Mouse (Mus musculus) thymus, postnatal 0 days (tissue): ENCODE data around the gene Scel. TPM values are rescaled to one million over a fixed set of nuclear protein-coding genes. Genes with fewer than 3 reads are reported as not detected.

Experiments used
- DNase-seq: peaks from one replicate; pipeline ENCODE4 v3.0.0-alpha.2; 2015; ENCODE audit warnings: low spot score
- polyA plus RNA-seq: library from polyadenylated mRNA; unstranded; fragments of >200 nt; fragmentation: Nextera tagmentation; extraction: Ambion mirVana; gene quantifications from 2 replicates; pipeline ENCODE4 v1.2.1, GENCODE M21; 2015

The Scel gene
- polyA plus RNA-seq, 1 experiment from 2014 or later: 0.60 TPM

GRCm38 (mm10) chr14:103509544-103509943 is 3.6 kb upstream of the Scel start:
- DNase-seq: no peak

GRCm38 (mm10) chr14:103513473-103513811 is 300 bp downstream of the Scel start:
- no peak for DNase-seq

DNA sequence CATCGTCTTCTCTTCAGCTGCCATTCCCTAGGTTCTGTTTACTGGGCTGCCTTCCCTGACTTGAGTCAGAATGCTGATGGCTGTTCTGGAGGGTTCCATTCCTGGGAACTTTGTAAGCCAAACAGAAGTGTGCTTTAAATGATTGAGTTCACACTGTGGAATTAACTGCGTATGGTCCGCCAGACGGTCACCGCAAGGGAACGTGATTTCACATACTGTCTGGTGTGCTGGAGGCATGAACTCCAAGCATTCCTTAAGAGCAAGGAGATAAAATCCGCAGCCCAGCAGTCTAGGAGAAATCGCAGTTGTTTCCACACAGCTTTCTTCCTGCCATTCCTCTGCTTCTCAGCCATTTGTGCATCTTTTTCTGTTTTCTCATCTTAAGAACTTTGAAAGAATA is 2.3 kb downstream of the Scel start:
- no peak for DNase-seq

- DNase-seq: no peak
These were observed 13.1 kb downstream of the Scel start for GRCm38 (mm10) chr14:103526286-103526685.

DNA sequence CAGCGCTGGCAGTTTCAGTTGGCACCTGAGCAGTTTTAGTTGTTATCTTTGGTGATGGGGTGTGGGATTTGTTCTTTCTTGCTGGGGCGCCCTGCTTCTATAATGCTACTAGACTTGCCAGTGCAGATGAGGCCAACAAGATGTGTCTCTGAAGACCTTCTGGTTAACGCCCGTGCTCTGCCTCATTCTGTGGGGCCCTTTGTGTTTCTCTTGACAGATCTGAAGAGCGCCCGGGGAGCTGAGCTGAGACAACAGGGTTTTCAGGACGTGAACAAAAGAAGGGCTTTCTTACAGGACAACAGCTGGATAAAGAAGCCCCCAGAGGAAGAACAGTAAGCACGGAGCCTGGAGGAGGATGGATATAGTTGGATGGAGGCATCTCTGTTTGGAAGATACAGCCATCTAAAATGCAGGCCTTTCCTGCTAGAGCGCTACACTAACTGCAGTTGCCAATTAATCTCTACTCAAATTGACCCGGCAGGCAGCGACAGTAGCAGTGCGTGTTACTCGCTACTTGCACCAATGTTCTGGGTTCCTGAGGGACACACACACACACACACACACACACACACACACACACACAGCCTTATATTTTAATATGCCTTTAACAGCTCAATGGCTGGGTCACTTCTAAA is 16.7 kb downstream of the Scel start:
- DNase-seq: no peak

- no peak for DNase-seq
These were observed 18.7 kb downstream of the Scel start for GRCm38 (mm10) chr14:103531722-103532341.

- DNase-seq: no peak
These were observed 22.4 kb downstream of the Scel start for GRCm38 (mm10) chr14:103535511-103536024.

DNA sequence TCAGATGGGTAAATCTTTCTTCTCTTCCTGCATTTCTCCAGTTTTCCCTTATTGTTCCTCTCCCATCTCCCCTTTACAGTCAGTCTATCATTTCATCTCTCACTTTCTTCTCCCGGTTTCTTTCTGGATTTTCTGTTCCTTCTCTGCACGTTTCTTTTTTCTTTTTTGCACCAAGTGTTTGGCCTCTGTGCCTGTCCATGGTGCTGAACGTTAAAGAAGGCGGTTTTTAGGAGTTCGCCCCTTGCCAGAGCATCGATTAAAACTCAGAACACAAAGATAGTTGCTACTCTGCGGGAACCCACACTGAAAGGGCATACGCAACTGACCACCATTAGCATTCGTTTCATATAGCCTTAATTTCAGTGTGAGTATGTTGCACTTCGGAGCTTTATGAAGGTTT is 23.2 kb downstream of the Scel start:
- no peak for DNase-seq

GRCm38 (mm10) chr14:103537355-103538056 is 24.4 kb downstream of the Scel start:
- DNase-seq: peak; percentile 51

- peak; percentile 14 for DNase-seq
These were observed 26.7 kb downstream of the Scel start for GRCm38 (mm10) chr14:103539796-103540195.

GRCm38 (mm10) chr14:103541679-103542078 is 28.5 kb downstream of the Scel start:
- no peak for DNase-seq

DNA sequence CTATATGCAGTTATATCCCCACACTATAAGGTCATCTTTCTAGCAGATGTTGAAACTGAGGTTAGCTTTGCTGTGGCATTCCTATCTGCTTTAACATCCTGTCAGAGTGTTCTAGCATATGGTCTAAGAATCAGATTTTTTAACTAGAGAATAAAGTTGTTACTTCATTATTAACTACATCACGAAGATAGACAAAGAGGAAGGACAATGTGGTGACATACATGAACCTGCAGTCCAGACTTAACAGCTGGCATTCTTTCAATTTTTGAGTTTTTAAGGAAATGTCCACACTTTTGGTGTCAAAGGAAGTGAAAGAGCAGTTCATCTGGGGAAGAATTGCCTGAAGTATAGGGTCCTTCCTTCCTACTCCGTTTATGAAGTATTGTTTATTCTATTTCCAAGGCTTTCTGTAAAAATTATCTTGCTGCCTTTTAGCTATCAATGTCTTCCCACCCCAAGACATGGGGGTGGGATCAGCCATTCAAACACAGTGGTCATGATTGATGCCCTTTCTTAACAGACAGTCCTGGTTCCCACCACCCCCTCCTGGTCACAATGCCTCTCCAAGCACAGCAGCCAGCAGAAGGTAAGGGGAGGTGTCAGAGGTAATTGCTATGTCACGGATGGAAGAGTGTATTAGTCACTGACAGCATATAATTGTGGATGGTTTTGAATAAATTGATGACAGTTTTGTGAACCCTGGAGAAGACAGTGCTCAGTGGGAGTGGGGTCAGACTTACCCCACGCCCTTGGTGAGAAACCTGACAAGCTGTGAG is 30.4 kb downstream of the Scel start:
- DNase-seq: no peak

DNA sequence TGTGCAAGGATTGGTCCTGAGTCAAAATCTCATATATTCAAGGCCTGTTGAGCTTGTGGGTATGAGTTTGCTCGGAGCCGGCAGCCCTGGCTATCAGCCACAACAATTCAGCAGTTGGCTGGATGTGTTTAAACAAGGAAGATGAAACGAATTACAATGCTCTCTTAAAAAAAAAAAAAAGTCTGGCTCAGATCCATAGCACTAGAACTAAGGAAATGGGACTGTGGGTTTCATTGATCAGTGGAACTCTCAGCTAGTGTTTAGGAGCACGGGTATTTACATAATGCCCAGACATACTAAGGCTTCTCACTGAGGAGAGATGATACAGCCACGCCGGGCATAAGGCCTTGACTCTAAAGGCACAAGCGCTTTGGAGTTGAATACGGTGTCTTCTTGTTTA is 32.6 kb downstream of the Scel start:
- DNase-seq: no peak

- DNase-seq: no peak
These were observed 33.1 kb downstream of the Scel start for GRCm38 (mm10) chr14:103546246-103546645.

GRCm38 (mm10) chr14:103548220-103548619 is 35.1 kb downstream of the Scel start:
- DNase-seq: no peak

GRCm38 (mm10) chr14:103550480-103550879 is 37.3 kb downstream of the Scel start:
- DNase-seq: peak; percentile 75

DNA sequence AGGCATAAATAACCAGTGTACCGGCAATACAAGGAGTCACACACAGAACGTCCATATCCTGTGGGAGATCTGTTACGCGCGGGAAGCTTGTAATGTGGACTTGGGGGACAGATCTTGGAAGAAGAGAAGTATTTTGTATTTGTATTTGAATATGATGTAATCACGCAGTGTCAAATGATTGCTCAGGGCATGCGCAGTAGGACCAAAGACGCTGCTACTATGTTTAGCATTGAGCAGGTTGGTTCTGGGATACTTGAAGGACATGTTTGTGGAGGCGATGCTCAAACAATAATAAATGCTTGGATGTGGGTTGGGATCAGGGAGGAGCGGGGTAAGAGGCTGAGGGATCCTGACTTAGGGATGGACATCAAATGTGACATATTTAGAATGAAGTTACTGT is 37.8 kb downstream of the Scel start:
- no peak for DNase-seq

GRCm38 (mm10) chr14:103551921-103552320 is 38.8 kb downstream of the Scel start:
- no peak for DNase-seq

DNA sequence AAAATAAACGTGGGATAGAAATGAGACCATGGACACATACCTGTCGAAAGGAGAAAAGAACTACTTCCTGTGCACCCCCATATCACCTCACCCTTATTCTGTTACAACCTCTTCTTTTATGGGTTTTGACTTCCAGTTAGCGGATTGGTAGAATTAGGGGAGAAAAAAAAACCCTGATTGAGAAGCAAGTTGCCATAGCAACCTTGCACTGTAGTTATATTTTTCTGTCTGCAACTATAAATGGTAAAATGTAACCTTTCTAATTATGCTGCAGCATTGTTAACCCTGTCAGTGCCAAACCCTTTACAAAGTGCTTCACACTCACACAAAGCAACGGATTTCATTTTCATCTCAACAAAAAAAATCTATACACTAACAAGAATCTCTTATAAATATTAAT is 39.2 kb downstream of the Scel start:
- DNase-seq: no peak

- no peak for DNase-seq
These were observed 43.5 kb downstream of the Scel start for GRCm38 (mm10) chr14:103556609-103557008.

GRCm38 (mm10) chr14:103561383-103562096 is 48.4 kb downstream of the Scel start:
- DNase-seq: no peak
